Mouse (Mus musculus): ENCODE measurements around the gene Cfdp1.
A peak's percentile ranks its signal among the peaks of the same experiment; 100 is the strongest.

GRCm38 (mm10) chr8:111853861-111854501, at the start of gene Cfdp1:
- TF ChIP-seq EP300 (optimal IDR thresholded peaks at IDR 0.05): no peak
- TF ChIP-seq CTCF (IDR thresholded peaks at IDR 0.05; ENCODE audit: low read depth): peak; percentile 52
